Mouse (Mus musculus): ENCODE data around the gene Vmn2r84. TPM values are rescaled to one million over a fixed set of nuclear protein-coding genes. Genes with fewer than 3 reads are reported as not detected.
"Not testable (repeated sequence)": the region's sequence is repeated elsewhere in the genome, so short reads cannot be mapped to it uniquely, and the experiment has no call there.

Gene Vmn2r84
- polyA plus RNA-seq (2012; ENCODE audit: insufficient read depth, low replicate concordance): not detected in 2 replicates

- no peak within 1 kb of the TSS for H3K4me3 ChIP-seq (replicated peaks)
- H3K9me3 ChIP-seq: no peaks in the 10 kb centered on the region
- H3K36me3 ChIP-seq (replicated peaks; ENCODE audit: low read length): no peaks in the 10 kb centered on the region
- H3K4me1 ChIP-seq: no peaks in the 10 kb centered on the region
- H3K27me3 ChIP-seq (replicated peaks): no peaks in the 10 kb centered on the region
- TF ChIP-seq GATA1 (IDR thresholded peaks at IDR 0.05; ENCODE audit: borderline replicate concordance, low read length): no peak
- TF ChIP-seq FLI1 (IDR thresholded peaks at IDR 0.05; ENCODE audit: low read length): no peak
Observed at GRCm38 (mm10) chr10:130394232-130394631, at the start of gene Vmn2r84. Gene Vmn2r84 (minus strand): TSS chr10:130394332.

- H3K9me3 ChIP-seq; H3K36me3 ChIP-seq (replicated peaks; ENCODE audit: low read length); H3K4me3 ChIP-seq (replicated peaks); H3K4me1 ChIP-seq; H3K27me3 ChIP-seq (replicated peaks): not testable (repeated sequence)
Observed at GRCm38 (mm10) chr10:130434185-130434898, 40.2 kb upstream of the Vmn2r84 start.

GRCm38 (mm10) chr10:130429603-130430002 is 35.5 kb upstream of the Vmn2r84 start, which contains the start of gene Vmn2r85:
Gene Vmn2r85 (minus strand): TSS chr10:130429703.
- H3K27me3 ChIP-seq (replicated peaks); H3K4me3 ChIP-seq (replicated peaks); H3K9me3 ChIP-seq; H3K4me1 ChIP-seq; H3K36me3 ChIP-seq (replicated peaks; ENCODE audit: low read length): not testable (repeated sequence)

GRCm38 (mm10) chr10:130422368-130422767 is 28.2 kb upstream of the Vmn2r84 start:
- H3K36me3 ChIP-seq (replicated peaks; ENCODE audit: low read length); H3K4me1 ChIP-seq; H3K27me3 ChIP-seq (replicated peaks); H3K9me3 ChIP-seq; H3K4me3 ChIP-seq (replicated peaks): not testable (repeated sequence)

GRCm38 (mm10) chr10:130420401-130420800 is 26.3 kb upstream of the Vmn2r84 start:
- Histone ChIP-seq H3K27me3 (replicated peaks) (no peaks in the 10 kb centered on the region), H3K36me3 (replicated peaks; ENCODE audit: low read length) (no peaks in the 10 kb centered on the region), H3K9me3 (no peaks in the 10 kb centered on the region), H3K4me3 (replicated peaks) (no peak overlapping the region), H3K4me1 (no peaks in the 10 kb centered on the region)
- no peak for TF ChIP-seq GATA1 (IDR thresholded peaks at IDR 0.05; ENCODE audit: borderline replicate concordance, low read length)
- no peak for TF ChIP-seq FLI1 (IDR thresholded peaks at IDR 0.05; ENCODE audit: low read length)

GRCm38 (mm10) chr10:130419954-130420353 is 25.8 kb upstream of the Vmn2r84 start:
- H3K27me3 ChIP-seq (replicated peaks); H3K4me1 ChIP-seq; H3K9me3 ChIP-seq; H3K36me3 ChIP-seq (replicated peaks; ENCODE audit: low read length); H3K4me3 ChIP-seq (replicated peaks): not testable (repeated sequence)

- not testable (repeated sequence) for H3K36me3 ChIP-seq (replicated peaks; ENCODE audit: low read length); H3K9me3 ChIP-seq; H3K4me1 ChIP-seq; H3K4me3 ChIP-seq (replicated peaks); H3K27me3 ChIP-seq (replicated peaks)
Observed at GRCm38 (mm10) chr10:130416352-130416751, 22.2 kb upstream of the Vmn2r84 start.

GRCm38 (mm10) chr10:130412167-130412698 is 18.1 kb upstream of the Vmn2r84 start:
- H3K4me1 ChIP-seq, H3K9me3 ChIP-seq: not testable (repeated sequence)

GRCm38 (mm10) chr10:130375145-130375544 is 19.0 kb downstream of the Vmn2r84 start:
- no peak overlapping the region for H3K4me3 ChIP-seq (replicated peaks)
- H3K36me3 ChIP-seq (replicated peaks; ENCODE audit: low read length): no peaks in the 10 kb centered on the region
- no peaks in the 10 kb centered on the region for H3K27me3 ChIP-seq (replicated peaks)
- TF ChIP-seq GATA1 (IDR thresholded peaks at IDR 0.05; ENCODE audit: borderline replicate concordance, low read length): no peak
- no peak for TF ChIP-seq FLI1 (IDR thresholded peaks at IDR 0.05; ENCODE audit: low read length)
- H3K4me1 ChIP-seq: 0 out of 2 replicates have a peak, but pooled peaks cover 3% of the 10 kb centered on the region
- no peaks in the 10 kb centered on the region for H3K9me3 ChIP-seq

More at GRCm38 (mm10) chr10:130412167-130412698, 18.1 kb upstream of the Vmn2r84 start:
- not testable (repeated sequence) for H3K36me3 ChIP-seq (replicated peaks; ENCODE audit: low read length); H3K4me3 ChIP-seq (replicated peaks); H3K27me3 ChIP-seq (replicated peaks)

GRCm38 (mm10) chr10:130372491-130373173 is 21.5 kb downstream of the Vmn2r84 start:
- Histone ChIP-seq H3K4me1 (no peaks in the 10 kb centered on the region), H3K4me3 (replicated peaks) (no peak overlapping the region), H3K9me3 (no peaks in the 10 kb centered on the region), H3K27me3 (replicated peaks) (no peaks in the 10 kb centered on the region), H3K36me3 (replicated peaks; ENCODE audit: low read length) (no peaks in the 10 kb centered on the region)
- TF ChIP-seq GATA1 (IDR thresholded peaks at IDR 0.05; ENCODE audit: borderline replicate concordance, low read length) (no peak), FLI1 (IDR thresholded peaks at IDR 0.05; ENCODE audit: low read length) (no peak)

GRCm38 (mm10) chr10:130371644-130372043 is 22.5 kb downstream of the Vmn2r84 start:
- no peak overlapping the region for H3K4me3 ChIP-seq (replicated peaks)
- no peaks in the 10 kb centered on the region for H3K27me3 ChIP-seq (replicated peaks)
- H3K9me3 ChIP-seq: no peaks in the 10 kb centered on the region
- TF ChIP-seq GATA1 (IDR thresholded peaks at IDR 0.05; ENCODE audit: borderline replicate concordance, low read length): no peak
- no peak for TF ChIP-seq FLI1 (IDR thresholded peaks at IDR 0.05; ENCODE audit: low read length)
- no peaks in the 10 kb centered on the region for H3K4me1 ChIP-seq
- H3K36me3 ChIP-seq (replicated peaks; ENCODE audit: low read length): no peaks in the 10 kb centered on the region
